Mouse (Mus musculus) neutrophil, adult 5-6 weeks (primary cell): ENCODE measurements at regions not wholly inside any gene's neighbourhood (a gene's known extent, or its start where the extent isn't known, plus 50 kb on each side); places are given as distances from the start of the nearest gene placed in this dataset.

Experiments
- ATAC-seq: fragments of 151-379, 151-347 bp; 2 replicates; pipeline ENCODE4 v1.8.0; 2017; ENCODE audit warnings: mild to moderate bottlenecking, moderate TSS enrichment; ENCODE audit not compliant: insufficient number of reproducible peaks, poor library complexity, low FRiP score, severe bottlenecking; ENCODE audit errors: extremely low read depth

GRCm38 (mm10) chr13:48422438-48423329, 90.6 kb downstream of the Zfp169 start:
- no peak for ATAC-seq

GRCm38 (mm10) chr13:48426816-48427215, 86.4 kb downstream of the Zfp169 start:
- no peak for ATAC-seq

- 0 out of 2 replicates have a peak, but pooled peaks have one; percentile 6 for ATAC-seq
These were observed 76.4 kb downstream of the Zfp169 start for GRCm38 (mm10) chr13:48436659-48437345.
